Mouse (Mus musculus): Measurements from ENCODE around the gene Notch2.

Notch2 gene

GRCm38 (mm10) chr3:98074622-98075231 is 61.4 kb downstream of the Notch2 start:
- DNase-seq (ENCODE audit: low spot score) = no peak

GRCm38 (mm10) chr3:98077866-98078265 is 64.5 kb downstream of the Notch2 start:
- DNase-seq (ENCODE audit: low spot score) = no peak

DNA sequence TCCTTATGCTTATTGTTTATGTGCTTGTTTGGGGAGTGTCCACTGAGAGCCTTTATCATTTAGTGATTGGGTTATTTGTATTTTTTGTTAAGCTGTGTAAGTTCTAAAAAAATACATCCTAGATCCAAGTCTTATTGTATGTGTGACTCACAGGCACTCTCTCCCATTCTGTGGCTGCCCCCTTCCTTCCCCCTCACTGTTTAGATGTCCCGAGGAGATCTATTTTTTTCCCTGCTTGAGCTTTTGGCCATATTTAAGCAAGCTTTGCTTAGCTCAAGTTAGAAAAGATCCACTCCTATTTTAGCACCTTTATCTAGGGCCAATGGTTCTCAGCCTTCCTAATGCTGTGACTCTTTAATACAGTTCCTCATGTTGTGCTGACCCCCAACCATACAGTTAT is 65.5 kb downstream of the Notch2 start:
- DNase-seq (ENCODE audit: low spot score) = no peak

DNA sequence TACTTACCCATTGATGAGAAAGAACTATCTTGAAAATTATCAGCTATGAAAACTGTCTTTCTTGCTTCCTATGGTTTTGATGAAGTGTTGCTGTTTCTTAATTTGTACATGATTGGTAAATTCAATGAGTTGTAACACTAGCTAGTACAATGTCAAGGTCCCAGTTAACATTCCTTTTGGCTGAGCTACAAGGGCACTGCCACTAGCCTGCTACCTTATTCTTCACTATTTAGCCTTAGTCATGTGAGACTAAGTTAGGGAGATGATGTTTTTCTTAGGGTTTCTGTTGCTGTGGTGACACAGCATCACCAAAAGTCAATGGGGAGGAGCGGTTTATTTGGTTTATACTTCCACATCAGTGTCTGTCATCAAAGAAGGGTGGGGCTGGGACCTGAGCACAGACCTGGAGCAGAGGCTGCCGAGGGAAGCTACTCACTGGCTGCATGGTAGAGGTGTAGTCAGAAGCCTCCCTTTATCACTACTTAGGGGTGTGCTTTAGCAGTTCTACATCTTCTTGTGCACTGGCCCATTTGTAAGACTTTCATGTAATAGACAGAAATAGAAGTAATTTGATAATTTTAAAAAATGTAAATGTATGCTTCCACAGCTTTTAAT is 66.4 kb downstream of the Notch2 start:
- no peak for DNase-seq (ENCODE audit: low spot score)

DNA sequence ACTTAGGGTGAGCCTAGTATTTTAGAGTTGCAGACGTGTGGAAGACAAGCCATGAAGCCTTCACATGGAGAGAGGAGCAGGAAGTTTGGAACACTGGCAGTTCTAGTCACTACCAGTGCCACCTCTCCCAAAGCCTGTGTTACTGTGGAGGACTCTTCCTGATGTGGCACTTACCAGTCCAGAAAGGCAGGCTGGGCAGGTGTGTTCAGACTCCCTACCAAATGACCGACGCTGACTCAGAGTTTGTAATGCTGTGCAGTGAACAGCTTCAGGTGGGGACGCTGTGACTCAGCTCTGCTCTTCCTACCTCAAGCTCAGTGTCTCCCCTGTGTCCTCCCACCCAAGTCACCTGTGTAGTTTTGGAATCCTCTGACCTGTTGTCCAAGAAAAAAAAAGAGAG is 67.3 kb downstream of the Notch2 start:
- no peak for DNase-seq (ENCODE audit: low spot score)

- DNase-seq (ENCODE audit: low spot score) = no peak
These were observed 68.9 kb downstream of the Notch2 start for GRCm38 (mm10) chr3:98082188-98082587.

DNA sequence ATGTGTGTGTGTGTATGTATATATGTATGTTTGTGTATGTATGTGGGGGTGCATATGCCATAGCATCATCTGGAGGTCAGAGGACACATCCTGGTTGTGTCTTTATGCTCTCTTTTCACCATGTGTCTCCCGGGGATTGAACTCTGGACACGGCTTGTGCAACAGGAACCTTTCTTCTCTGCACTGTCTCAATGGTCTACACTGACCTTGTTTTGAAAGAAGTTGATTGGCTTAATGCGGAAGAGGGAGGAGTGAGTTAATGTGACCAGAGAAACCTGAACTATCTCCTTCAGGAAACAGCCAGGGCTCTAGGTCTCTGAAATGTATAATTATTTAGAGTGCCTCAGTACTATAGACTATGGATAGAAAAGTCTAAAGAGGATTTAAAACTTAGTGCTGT is 69.6 kb downstream of the Notch2 start:
- no peak for DNase-seq (ENCODE audit: low spot score)

GRCm38 (mm10) chr3:98084061-98084655 is 70.8 kb downstream of the Notch2 start:
- no peak for DNase-seq (ENCODE audit: low spot score)

DNA sequence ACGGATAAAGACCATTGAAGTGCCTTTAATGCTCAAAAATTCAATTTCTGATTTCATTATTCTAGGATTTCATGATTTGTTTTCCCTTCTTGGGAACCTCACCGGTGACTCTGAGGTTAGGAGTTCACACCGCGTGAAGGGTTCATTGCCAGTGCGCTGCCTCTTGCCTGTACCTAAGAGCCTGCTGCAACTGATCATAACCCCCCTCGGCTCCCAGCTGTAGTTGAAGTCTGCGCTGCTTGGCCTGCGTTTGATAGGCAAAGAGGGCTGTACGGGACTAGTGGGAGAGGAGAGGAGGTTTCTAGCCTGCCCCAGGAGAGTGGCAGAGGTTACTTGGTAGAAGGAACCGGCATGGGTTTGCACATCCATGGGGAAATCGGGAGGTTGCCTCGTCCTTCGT is 71.5 kb downstream of the Notch2 start:
- DNase-seq (ENCODE audit: low spot score) = no peak

DNA sequence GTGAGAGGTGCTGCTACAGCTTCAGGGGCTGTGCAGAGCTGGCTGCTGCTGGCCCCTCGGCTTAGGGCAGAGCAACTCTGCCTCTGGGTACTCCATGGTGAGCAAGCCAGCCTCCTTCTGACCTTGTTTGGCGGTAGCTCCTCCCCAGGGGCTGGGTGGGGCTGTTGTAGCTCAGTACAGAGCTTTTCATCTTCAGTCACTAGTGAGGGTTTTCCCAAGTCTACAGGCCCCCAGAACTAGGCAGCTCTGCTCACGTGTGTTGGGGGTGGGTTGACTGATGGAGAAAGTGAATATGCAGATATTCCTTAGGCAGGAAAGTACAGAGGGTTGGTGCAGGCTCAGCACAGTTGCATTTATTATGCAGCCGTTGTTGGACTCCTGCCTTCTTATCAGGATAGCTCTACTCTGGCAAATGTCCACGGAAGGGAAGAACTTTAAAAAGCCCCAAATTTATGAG is 72.5 kb downstream of the Notch2 start:
- no peak for DNase-seq (ENCODE audit: low spot score)

DNA sequence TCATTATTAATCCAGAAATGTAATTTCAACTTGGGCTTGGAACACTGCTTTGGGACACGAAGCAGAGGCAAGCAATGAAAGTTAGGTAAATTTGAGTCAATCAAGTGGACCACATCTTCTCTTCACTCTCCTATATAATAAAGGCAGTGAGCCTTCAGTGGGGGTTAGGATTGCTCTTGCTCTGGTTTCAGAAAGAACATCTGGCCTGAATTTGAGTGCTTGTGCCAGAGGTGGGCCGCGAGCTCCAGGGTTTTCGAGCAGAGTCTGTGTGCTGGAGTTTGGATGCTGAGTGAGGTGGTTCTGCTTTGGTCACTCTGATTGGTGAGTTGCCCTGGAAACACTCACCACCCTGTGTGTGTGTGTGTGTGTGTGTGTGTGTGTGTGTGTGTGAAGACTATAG is 73.1 kb downstream of the Notch2 start:
- DNase-seq (ENCODE audit: low spot score) = no peak

DNA sequence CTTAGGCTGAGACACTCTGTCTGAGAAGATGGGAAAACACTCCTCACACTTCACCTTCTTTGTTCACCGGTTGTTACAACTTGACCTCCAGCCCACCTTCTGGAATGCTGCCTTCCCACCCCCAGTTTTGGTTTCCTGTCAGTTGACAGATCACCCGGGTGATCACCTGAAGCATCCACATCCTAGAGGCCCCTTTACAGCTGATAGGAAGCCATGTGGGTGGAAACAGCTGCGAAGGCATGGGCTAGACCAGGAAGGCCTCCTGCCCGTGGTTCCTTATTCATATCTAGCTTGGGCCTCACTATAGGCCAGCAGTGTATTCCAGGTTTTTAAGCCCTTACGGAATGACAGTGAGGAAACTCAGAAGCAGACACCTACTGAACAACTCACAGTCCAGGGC is 73.5 kb downstream of the Notch2 start:
- DNase-seq (ENCODE audit: low spot score) = no peak

DNA sequence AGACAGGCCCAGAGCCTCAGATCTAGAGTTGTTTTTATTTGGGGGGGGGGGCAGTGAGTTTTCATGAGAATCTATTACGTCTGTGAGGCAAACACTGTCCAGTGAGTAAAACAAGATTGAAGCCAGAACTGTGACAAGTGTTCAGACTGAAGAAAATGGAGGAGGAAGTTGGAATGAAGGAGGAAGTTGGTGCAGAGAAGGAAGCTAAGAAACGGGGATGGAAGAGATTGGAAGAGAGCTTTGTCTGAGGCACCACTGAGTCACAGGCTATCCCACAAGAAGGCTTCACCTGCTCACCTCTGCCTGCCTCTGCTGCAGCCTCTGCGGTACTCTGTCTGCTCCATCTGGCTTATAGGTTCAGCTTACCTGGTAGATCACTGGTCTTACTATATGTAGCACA is 74.2 kb downstream of the Notch2 start:
- DNase-seq (ENCODE audit: low spot score) = no peak

GRCm38 (mm10) chr3:98089702-98090101 is 76.4 kb downstream of the Notch2 start:
- DNase-seq (ENCODE audit: low spot score) = no peak

DNA sequence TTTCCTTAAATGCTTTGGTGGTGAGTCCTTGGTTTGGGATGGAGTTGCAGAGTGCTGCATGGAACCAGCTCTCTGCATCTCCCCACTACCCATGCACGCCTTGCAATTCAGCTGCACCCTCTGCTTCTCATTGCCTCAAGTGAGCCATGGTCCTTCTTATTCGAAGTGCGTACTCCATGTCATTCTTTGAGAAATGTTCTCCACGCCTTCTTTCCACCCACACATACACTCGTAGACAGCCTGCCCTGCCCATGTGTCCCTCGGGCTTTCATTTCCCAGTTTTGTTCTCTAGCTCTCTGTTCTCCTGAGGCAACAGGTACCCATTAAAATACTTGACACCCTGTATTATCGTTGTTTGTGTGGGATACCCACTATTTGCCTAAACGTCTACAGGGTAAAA is 76.8 kb downstream of the Notch2 start:
- DNase-seq (ENCODE audit: low spot score) = no peak

GRCm38 (mm10) chr3:98092680-98093370 is 79.5 kb downstream of the Notch2 start:
- no peak for DNase-seq (ENCODE audit: low spot score)

DNA sequence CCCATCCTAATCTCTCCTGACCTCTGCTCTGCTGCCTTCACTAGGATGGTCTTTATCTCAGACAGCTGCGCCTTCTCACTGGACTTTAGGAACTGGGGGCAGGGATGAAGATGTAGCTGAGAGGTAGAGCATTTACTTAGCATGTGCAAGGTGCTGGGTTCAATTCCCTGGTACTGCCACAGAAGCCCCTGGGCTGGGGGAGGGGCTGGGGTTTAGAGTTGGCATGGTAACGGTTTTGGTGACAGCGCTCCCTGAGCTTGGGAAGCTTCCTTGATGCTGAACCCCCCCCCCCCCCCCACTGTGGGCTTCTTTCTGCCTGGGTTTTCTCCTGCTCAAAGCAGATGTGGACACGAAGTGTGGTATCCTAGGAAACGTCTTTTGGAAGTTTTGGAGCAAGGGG is 80.6 kb downstream of the Notch2 start:
- DNase-seq (ENCODE audit: low spot score) = no peak

DNA sequence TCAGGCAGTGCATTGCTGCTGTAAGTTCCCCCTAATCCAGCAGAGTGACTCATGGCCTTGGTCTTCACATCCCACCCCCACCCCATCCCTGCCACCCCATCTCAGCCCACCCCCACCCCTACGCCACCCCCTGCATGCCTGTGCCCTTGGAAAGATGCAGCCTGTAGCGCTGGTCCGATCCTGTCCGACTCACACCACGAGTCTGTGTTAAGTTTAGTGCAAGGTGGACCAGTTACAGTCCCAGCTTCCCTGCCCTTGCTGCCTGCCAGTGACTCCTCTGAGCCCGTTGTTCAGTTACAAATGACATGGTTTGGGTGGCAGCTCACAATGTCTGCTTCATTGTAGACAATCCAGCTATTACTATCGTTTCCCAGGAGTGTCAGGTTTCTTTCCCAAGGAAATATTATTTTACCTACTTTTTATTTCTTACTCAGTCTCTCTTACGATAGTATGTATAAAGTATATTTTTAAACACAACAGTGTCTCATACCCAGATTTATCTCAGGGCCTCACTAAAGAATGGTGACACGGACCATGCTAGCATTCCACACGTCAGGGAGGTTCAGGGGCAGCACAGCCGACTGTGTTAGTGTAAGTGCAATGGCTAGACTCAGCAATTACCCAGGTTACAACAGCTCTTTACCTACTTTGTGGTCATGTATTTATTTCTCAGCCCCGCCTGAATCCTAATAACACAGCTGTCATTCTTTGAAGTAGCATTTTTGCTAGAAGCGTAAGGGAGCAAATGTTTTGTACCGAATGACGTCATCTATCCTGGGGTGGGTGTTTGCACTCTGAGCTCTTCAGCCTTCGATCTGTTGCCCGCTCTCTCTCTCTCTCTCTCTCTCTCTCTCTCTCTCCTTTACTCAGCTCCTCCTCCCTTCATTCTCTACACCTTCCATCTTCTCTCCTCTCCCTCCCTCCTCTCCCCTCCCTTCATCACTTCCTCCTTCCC is 81.6 kb downstream of the Notch2 start:
- no peak for DNase-seq (ENCODE audit: low spot score)

DNA sequence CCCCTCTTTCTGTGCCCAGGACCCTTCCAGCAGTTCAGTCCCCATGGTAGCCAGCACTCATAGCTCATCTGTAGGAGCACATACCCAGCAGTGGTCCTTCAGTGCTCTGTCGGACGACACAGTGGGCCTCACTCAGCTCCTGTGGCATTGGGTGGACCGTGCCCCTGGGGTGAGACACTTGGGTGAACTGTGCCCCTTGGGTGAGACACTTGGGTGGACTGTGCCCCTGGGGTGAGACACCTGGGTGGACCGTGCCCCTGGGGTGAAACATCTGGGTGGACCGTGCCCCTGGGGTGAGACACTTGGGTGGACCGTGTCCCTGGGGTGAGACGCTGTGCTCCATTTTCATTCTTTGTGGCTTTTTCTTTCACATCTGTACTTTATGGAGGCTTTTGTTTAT is 83.7 kb downstream of the Notch2 start:
- DNase-seq (ENCODE audit: low spot score) = no peak

GRCm38 (mm10) chr3:98098676-98099075 is 85.3 kb downstream of the Notch2 start:
- DNase-seq (ENCODE audit: low spot score) = no peak

- no peak for DNase-seq (ENCODE audit: low spot score)
These were observed 86.0 kb downstream of the Notch2 start for GRCm38 (mm10) chr3:98099287-98099686.

- DNase-seq (ENCODE audit: low spot score) = no peak
These were observed 88.2 kb downstream of the Notch2 start for GRCm38 (mm10) chr3:98101541-98101940.
